Mouse (Mus musculus): ENCODE results near the gene Wnt5b.
"Not testable (repeated sequence)": the region's sequence is repeated elsewhere in the genome, so short reads cannot be mapped to it uniquely, and the experiment has no call there.

The Wnt5b gene

DNA sequence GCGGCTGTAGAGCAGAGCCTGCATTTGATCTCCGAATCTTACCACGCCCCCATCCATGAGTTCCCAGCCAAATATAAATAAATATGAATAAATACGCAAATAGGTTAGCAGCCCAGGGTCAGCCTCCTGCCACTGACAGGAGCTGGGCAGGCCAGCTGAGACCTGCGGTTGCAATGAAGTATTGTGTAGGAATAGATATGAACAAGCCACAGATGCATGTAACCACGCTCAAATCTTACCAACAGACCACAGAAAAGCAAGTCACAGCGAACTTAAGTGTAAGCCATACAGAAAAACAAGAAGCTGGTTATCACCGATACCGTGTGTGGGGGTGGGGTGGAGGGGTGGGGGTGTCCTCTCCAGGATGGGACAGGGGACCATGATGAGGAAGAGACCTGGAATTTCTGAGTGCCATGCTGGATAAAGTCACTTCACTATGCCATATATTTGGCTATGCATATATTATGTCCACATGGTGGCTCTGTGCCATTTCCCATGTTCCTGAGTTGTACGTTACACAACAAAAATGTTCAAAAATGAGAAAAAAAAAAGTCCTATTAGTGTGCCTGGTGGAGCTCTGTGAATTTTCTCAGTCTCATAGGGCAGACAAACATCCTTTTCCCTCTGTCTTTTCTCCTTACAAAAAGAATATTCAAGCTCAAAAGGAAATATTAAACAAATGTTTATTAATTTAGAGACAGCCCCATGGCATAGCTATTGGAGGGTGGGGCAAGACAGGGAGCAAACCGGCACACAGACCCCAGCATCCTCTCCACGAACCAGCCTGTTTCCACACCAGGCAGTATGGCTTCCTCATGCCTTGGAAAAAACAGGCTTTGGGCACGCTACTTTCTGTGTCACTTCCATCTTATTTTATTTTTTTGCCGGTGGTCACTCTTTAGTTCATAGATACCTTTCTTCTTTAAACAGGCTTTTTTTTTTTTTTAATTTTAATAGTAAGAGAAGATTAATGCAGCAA, 92.9 kb downstream of the Wnt5b start:
- DNase-seq: no peak

DNA sequence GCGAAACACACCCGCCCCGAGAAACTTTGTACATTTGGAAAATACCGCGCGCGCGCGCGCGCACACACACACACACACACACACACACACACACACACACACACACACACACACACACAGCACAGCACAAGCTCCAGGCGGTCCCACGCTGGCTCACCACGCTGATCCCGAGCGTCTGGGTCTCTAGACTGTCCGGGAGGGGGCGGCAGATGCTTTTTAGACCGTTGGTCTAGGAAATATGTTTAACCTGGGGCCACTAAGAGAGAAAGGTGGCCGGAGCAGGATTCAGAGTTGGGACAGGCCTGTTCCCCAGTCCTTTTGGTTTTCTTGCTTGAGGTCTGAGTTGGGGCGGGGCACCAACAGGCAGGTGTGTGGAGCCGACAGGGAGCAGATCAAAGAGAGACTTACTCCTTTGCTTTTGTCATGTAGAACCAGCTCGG, 95.1 kb downstream of the Wnt5b start:
- peak; percentile 84 to 89 for DNase-seq

DNA sequence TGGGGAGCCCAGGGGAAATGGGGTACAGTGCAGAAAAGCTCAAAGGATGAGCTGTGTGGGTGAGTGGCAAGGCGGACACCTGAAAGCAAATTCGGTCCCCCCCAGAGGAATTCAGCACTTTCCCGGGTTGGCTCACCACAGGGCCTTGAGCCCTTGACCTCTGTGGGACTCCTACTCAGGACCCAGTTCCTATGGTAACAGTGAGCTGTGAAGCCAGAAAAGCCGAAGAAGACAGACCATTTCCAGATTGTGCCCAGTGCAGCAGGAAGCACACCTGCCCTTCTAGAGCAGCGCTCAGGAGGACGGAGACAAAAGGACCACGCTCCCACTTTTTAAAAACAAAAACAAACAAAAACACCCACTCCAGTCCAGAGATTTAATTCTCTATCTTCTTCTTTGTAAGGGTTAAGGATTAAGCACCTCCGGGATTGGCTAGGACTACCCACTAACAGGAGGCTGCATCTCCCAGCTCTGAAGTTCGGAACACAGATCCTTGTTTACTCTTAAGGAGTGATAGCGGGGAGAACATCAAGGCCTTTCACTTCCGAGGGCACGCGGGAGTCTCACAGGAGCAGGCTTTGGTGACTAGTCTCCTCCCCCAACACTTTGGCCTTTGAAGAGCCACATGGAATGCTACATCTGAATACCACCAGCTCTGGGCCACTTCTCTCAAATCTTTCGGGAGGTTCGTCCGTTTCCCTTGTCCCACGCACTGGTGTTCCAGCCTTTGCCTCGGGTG, 95.7 kb downstream of the Wnt5b start:
- peak; percentile 40 to 64 for DNase-seq

DNA sequence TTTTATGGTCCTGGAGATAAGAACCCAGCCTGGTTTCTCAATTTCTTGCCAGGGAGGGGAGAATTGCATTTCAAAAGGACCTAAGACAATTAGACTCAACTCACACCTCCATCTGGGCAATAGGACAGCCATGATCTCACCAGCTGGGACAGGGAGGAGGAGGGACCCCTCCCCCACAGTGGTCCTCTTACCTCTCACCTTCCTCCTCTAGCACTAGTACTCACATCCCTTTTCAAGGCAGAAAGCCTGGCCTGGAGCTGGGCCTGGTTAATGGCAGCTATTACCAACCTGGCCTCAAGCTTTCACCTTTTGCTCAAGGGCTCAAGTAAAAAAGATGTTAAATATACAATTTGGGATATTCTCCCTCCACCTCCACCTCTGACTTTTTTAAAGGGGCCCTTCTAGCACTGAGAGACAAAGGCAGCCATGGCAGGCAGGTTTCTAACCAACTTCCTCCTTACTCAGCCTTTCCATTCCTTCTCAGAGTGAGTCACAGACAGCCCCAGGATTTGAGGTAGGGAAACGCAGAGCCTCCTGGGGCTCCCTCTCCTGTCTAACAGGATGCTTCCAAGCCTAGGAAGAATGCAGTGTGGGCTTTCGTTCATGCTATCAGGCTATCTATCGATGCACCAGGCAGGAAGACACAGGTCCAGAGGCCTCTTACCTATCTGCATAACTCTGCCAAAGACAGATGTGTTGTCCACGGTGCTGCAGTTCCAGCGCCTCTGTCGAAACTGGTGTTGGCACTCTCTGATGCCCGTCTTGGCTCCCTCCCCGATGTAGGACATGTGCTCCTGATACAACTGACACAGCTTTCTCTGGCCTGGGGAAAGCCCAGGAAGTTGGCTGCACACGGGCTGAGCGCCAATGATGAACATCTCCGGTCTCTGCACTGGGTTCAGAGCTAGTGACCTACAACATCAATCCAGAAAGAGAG, 98.2 kb downstream of the Wnt5b start:
- no peak for DNase-seq

DNA sequence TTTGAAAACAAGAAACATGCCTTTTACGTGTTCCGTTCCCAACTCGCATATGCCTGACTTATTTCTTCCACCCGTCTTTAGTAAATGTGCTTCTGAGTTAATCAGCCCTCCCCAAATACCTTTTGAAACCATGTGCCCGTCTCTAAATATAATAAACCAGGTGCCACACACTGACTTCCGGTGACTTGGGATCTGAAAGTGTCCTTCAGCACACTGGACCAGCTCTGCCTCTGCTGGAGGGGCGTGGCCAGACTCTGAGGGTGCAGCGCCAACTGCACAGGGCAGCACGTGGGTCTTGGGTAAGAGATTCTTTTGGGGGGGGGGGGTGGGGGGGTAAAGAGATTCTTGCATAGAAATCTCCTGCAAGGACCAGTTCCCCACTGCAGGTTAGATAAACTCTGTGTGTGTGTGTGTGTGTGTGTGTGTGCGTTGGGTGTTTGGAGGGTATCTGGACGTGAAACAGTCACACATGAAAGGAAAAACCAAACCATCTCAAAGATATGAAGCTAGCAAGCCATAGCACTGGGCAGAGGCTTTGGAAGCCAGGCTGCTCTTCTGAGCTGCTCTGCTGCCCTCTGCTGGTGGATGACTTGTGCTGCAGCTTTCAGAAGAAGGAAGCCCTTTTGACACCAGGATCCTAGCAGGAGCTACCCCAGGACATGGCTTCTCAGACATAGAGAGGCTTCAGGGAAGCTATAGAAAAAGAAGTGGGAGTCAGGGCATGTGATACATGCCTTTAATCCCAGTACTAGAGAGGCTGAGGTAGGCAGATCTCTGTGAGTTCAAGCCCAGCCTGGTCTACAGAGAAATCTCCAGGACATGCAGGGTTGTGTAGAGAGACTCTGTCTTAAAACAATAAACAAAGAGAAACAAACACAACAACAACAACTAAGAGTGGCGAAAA, 100.2 kb downstream of the Wnt5b start:
- peak; percentile 83 to 86 for DNase-seq

DNA sequence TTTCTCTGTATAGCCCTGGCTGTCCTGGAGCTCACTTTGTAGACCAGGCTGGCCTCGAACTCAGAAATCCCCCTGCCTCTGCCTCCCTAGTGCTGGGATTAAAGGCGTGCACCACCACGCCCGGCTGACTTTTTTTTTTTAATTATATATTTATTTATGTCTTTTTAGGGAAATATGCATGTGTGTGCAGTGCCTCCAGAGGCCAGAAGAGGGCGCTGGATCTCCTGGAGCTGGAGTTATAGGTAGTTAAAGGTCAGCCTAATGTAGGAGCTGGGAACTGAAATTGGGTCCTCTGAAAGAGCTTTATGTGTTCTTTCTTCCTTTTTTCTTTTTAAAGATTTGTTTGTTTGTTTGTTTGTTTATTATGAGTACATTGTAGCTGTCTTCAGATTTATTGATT, 101.4 kb downstream of the Wnt5b start:
- not testable (repeated sequence) for DNase-seq

DNA sequence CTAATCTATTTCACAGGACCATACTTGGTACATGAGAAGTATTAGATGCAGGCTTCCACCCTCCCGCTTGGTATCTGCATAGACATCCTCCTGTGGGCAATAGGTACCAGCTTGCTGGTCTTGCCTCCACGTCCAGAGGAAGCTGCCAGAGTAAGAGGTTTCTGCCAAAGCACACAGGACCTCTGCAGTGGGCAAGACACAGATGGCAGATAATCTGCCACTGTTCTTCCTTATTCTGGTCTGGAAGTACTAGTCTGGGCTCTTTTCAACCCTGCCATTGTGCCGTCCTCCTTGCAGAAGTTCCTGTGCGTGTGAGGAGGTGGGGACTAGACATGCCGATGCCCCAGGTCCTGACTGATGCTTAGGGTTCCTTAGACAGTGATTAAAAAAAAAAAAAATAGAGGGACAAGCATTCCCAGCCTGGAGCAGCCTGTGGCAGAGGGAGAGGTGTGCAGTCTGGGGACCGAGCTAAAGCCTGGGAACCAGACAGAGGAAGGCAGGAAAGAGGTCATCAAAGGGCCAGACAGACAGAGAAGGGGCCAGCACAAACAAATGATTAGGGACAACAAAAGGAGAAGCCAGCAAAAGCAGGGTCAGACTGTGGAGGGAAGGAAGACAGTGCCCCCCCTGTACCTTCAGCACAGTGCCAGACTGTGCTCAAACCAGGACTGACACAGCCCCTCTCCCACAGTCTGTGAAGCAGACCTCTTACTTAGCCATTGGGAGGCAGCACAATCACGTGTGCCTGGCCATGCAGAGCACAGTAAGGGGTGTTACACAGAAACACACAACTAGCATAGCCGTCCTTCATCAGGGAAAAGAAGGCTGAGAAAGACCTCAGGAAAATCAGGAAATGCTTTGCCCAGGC, 106.0 kb downstream of the Wnt5b start:
- DNase-seq: no peak

DNA sequence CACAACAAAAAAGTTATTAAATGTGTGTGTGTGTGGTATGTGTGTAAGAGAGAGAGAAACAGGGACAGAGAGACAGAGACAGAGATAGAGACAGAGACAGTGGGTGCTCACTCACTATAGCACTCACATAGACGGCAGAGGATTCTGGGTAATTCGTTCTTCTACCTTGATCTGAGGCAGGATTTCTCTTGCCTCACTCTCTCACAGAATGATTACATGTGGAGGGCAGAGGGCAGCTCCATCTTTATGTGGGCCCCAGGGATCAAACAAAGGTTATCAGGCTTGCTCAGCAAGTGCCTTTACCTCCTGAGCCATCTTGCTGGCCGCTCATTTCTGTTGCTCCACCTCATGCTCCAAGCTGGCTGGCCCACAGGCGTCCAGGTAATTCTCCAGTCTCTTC, 109.8 kb downstream of the Wnt5b start:
- no peak for DNase-seq

DNA sequence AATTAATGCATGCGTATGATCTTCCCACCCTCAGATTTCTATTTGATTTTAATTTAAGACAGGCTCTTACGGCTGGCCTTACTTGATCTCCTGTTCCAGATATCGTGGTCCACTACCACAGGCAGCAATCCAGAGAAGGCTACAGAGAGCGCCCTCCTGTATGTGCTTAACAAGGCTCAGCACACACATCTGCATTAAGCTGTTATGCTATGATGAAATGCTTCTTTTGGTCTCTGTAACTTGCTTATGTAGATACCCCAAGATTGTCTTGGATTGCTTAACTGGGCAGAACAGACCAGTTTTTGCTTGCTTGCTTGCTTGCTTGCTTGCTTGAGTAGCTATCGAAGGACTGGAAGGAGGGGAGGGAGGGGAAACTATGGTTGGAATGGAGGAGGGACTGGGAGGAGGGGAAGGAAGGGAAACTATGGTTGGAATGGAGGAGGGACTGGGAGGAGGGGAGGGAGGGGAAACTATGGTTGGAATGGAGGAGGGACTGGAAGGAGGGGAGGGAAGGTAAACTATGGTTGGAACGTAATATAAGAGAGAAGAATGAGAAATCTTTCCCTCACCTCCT, 112.3 kb downstream of the Wnt5b start:
- peak; percentile 33 to 57 for DNase-seq

DNA sequence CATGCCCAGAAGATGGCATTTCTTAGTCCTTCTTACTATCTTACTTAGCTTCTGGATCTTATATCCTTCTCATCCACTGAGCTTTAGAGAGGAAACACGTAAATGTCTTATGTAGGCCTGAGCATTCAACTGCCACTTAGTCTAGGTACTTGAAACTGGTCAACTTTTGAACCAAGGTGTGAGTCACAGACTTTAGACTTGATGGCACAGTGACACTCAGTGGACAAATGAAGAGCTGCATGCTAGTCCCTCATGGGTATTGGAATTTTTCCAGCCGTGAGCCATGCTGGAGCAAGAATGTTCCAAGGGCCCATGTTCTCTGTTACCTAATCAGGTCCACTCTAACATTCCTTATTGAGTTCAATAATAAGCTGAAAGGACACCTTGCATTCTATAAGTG, 113.6 kb downstream of the Wnt5b start:
- DNase-seq: peak; percentile 73 to 86

DNA sequence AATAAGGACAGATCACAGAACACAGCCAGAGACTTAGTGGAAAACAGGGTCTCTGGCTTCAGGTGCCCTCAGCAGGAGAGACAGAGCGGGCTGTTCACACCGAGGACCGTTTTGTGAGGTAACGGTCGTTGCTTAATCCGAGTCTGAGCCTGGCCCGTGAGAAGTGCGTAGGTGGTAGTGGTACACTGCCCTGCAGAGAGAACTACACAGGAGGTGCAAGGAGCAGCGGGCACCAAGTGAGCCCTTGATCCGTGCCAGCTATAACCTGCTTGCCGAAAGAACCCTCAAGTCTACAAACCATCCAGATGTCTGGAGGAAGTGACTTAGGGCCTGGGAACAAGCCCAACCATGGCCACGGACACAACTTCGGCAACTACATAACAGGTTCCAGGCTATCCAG, 114.8 kb downstream of the Wnt5b start:
- DNase-seq: no peak

DNA sequence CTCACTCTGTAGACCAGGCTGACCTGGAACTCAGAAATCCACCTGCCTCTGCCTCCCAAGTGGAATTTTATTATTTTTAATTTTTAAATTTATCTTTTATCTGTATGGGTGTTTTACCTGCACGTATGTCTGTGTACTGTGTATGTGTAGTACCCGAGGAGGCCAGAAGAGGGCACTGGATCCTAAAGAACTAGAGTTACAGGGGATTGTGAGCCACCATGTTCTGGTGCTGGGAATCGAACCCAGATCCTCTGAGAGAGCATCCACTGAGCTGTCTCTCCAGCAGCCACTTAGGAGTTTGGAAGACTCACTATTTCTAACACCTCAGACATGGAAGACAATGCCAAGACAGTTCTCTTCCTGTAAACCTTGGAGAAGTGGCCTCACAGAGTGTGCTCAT, 115.5 kb downstream of the Wnt5b start:
- DNase-seq: peak; percentile 48 to 67

DNA sequence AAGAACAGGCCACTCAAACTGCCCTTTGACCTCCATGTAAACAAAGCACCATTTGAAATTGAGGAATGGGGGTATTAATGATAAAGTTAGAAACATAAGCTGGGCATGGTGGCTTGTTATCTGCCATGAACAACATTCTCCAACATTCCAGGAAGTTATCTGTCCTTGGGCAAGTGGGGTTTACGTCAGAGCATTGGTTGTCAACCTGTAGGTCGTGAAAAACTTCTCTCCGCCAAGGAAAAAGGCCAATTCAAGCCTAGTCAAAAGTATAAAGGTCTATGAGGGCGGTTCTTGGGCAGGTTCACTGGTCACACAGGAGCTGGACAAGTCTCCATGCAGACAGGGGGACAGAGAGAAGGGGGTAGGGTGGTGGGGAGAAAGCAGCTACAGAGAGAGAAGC, 123.1 kb downstream of the Wnt5b start:
- peak; percentile 13 to 46 for DNase-seq

DNA sequence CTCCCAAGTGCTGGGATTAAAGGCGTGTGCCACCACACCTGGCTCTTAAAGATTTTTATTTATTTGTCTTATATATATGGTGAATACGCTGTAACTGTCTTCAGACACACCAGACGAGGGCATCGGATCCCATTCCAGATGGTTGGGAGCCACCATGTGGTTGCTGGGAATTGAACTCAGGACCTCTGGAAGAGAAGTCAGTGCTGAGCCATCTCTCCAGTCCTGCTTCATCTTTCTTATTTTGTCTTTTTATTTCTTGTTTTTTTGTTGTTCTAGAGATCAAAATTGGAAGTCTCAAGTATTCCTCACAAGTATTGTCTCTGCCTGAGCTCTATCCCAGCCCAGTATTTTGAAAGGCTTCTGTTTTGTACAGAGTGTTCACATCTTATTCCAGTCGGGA, 123.8 kb downstream of the Wnt5b start:
- DNase-seq: no peak

DNA sequence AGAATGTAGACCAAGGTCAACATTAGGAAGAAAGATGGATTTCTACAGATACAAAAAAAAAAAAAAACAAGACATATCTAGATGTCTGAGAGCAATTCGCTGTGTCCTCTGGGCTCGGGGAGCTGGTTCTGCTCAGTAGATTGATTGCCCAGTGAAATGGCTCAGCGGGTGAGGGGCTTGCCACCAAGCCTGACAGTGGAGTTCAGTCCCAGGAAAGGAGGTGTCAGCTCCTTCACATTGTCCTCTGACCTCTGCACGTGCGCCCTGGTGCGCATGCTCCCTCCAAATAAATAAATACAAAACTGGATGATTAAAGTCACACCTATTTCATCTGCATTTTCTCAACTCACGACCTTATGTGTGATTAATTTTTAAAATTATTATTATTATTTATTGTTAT, 124.7 kb downstream of the Wnt5b start:
- no peak for DNase-seq

DNA sequence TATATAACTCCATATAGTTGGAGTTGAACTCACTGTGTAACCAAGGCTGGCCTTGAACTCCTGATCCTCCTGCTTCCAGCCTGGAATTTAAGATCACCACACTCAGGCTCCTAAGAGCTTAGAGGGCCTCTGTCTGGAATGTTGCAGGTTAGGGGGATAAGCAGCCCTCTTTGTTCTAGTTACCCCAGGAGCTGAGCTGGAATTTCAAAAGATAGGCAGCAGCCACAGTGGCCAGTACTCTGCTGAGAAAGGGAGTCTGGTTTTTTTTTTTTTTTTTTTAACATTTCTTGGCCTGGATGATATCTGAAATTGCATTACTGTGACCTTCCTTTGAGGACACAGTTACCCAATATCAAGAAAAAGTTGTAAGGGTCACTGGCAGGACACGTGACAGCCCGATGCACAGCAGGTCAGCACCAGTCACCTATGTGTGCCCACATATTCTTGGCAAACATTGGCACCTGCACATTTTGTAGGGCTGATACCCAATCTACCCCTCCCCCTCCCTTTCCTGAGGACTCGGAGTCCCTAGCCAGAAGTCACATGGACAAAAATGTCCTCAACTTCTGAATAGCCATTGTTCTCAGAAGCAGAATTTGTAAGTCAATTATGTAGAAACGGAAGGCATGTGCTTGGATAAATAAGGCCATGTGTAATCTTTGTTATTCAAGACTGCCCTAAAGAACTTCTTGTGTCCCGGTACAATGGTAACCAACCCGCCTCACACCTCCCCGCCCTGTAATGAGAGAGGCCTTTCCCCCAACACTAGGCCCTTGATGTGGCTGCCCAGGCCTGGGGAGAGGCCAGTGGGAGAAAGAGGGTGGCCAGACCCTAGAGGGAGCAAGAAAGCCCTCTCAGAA, 125.5 kb downstream of the Wnt5b start:
- DNase-seq: peak in 1 of 2 experiments; percentile 69

DNA sequence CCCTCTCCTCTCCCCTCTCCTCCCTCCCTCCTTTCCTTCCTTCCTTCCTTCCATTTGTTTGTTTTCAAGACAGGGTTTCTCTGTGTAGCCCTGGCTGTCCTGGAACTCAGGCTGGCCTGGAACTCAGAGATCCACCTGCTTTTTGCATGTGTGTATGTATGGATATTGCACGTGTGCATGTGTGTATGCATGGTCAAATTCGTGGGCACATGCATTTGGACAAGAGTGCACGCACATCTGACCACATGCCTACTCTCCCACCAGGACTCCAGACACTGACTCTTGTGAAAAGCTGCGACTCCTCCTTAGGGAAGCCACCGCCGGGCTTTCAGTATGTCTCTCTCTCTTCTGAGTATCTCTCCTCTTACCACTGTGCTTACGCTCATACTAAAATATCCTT, 126.3 kb downstream of the Wnt5b start:
- DNase-seq: no peak

DNA sequence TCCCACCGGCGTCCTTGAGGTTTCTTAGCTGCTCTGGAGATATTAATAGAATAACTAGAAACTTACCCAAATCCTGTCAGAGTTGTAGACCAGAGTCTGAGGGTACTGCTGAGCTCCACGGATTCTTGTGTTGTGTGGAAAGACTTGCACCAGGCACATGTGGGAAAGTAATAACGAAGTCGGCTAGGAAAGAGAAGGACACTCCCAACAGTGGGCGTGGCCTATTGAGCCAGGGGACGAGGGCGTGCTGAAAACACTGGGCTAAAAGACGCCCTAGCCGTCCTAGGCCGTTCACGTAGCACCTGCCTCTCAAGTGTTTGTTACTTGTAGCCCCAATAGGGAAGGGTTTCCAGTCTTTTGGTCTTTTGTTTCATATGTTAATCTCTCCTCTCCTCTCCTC, 126.8 kb downstream of the Wnt5b start, which contains the start of gene Adipor2:
Gene Adipor2 (minus strand): TSS at position 351 of the 400 bp plus-strand sequence.
- peak; percentile 63 to 75 for DNase-seq

DNA sequence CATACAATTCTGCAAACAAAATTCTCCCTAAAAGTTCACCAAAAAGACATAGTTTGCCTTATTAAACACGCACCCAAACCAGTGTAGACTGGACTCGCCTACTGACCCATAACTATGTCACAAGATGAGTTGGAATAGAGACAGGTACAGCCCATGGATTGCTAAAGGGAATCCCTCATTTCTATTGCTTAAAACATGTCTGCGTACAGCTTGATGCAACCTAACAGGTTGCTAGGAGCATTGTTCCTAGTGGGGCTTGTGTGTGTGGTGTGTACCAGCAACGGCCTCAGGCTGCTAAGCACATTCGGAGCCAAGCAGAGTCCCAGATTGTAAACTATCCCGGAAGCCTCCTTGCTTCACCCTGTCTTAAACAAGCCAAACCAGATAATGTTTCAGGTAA, 127.5 kb downstream of the Wnt5b start:
- DNase-seq: no peak

Measured in kidney, postnatal 25 days (tissue).